Mouse (Mus musculus) megakaryocyte, adult 5-6 weeks (primary cell): ENCODE data around the gene Trpv3. TPM values are rescaled to one million over a fixed set of nuclear protein-coding genes. Genes with fewer than 3 reads are reported as not detected.
A peak's percentile ranks its signal among the peaks of the same experiment; 100 is the strongest.

Experiments used
- ATAC-seq: 2 replicates; pipeline ENCODE4 v1.8.0; 2016; ENCODE audit warnings: mild to moderate bottlenecking, inconsistent platforms; ENCODE audit not compliant: poor library complexity, severe bottlenecking
- total RNA-seq, 2 experiments: library from RNA; stranded (forward) in 1 of 2; stranded (reverse) in 1 of 2; fragments of 153-499, 151-499 nt in 1 of 2; fragments of 221-1000, 200-1000 nt in 1 of 2; gene quantifications; 2 replicates each; pipeline versions ENCODE4 v1.2.3 to v1.2.4; 2015 to 2017

Trpv3 gene
- total RNA-seq (2015) (not detected in 2 replicates), total RNA-seq (2017) (not detected in 2 replicates)

DNA sequence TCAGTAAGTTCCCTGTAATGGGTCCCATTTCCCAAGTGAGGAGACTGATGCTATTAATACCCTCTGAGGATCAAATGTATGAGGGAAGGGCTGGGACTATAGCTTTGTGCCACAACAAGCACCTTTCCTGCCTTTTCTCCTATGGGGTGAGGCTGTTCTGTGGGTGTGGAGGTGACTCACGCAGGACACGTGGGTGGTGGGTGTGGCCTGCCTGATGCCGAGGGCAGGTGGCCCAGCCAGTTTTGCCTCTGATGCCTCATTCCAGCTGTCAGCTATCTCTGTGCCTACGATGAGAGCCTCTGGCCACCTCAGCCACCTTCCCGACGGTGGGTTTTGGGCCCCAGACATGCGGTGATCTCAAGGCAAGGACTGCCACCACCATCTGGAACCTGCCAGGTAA lies at the start of gene Trpv3:
Gene Trpv3, plus strand, starts transcription at position 122 of the 400 bp plus-strand sequence.
- no peak for ATAC-seq

DNA sequence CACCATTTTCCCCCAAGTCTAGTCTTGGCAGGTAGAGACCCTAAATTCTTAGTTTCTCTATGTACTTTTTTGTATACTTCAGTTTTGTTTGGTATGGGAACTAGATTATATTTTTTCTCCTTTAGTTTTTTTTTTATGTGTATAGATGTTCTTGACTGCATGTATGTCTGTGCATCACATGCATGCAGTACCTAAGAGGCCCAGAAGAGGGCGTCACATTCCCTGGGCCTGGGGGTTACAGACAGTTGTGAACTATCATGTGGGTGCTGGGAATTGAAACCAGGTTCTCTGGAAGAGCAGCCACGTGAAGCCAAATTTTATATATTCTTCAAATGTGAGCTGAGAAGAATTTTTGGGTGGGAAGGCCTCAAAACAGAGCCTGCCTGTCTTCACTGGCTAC lies 47.5 kb upstream of the Trpv3 start:
- ATAC-seq: no peak

DNA sequence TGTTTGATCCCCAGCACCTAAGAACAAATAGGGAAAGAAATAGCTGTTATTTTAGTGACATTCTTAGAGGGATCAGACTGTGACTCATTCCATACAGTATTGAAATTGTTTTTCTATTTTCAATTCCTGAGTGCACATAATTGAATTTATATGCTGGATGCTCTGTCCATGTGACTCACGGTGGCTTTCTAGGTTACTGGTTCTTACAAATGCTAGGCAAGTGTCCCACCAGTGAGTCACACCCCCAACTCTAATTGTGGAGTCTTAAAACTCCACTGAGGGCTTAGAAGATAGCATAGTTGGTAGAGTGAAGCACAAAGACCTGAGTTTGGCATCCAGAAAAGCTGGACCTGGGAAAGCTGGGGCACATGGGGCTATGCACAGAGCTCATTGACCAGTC lies 46.5 kb upstream of the Trpv3 start:
- ATAC-seq: no peak

DNA sequence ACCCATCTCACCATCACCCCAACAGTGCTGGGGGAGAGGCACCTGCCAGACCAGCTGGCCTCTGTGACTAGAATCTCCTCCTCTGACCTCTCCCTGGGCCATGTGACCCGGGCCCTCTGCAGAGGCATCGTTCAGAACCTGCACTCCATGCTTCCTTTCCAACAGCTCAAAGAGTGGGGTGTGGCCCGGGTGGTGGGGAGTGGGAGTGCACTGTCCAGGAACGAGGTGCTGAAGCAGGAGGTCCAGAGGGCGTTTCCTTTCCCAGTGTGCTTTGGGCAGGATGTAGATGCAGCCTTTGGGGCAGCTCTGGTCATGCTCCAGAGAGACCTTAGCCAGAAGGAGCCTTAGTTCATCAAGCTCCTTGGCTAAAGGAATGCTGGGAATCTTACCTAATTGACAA lies 44.3 kb upstream of the Trpv3 start:
- ATAC-seq: no peak

DNA sequence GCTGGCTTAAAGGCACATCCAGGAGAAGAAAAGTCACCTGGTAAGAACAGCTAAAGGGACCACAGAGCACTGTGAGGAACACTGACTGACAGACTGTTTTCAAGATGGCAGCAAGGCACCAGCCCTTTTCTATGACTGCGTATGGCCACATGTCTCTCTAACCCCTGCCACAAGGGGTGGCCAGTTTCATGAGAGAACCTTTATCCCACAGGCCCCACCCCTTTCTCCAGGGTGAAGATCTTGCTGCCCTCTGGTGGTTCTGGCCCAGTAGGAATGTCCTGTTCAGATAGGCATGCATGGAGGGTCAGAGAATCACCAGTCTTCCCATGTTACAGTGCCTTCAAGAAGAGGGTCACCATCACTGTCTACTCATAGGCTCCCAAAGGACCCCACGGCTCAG lies 43.2 kb upstream of the Trpv3 start:
- ATAC-seq: peak; percentile 59

DNA sequence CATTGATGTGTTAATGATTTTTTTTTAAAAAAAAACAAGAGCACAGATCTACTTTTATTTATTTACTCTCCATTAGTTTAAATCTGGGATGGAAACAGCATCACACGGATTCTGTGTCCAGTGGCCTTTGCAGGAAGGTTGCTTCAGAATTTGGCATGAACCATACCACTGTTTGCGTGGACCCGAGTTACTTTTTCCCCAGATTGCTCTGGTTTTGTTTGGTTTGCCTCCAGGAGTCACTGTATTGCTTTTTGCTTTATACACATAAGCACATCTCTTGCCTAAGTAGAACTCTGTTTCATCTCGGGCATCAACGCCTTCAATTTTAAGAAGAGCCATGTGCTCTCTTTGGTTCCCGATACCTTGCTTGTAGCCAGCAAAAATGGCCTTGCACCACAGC lies 41.3 kb upstream of the Trpv3 start:
- ATAC-seq: no peak

DNA sequence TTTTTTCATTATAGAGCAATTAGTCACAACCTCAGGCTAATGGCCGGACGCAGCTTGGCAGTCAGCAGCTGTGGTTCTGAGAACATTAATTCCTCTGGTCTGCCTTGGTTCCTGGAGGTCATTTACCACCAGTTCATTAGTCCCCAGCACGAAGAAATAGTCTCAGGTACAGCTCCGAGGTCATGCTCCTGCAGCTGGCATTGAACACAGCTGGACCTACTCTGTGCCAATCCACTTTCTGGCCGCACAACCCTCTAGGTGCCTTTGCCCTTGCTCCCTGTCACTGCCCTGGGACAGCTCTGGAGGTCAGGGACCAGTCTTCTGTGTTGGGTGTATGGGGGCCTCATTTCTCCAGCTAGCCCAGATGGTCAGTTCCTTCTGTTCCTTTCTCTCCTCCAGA lies 38.3 kb upstream of the Trpv3 start:
- ATAC-seq: no peak

DNA sequence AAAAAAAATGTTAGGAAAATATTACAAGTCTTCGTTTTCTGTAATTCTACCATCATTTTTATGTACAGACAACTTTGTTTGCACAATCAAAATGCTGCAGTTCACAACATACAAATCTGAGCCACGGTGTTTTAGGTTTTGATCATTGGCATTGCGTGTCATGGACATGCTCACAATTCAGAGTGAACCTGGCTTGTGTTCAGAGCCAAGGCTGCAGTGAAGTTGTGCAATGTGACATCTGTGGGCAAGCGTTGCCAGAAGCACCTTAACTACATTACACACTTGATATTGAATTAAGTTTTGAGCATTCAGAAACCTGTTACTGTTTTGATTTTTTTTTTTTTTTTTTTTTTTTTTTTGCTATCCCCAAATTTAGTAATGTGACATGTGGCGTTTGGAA lies 37.1 kb upstream of the Trpv3 start:
- ATAC-seq: no peak

DNA sequence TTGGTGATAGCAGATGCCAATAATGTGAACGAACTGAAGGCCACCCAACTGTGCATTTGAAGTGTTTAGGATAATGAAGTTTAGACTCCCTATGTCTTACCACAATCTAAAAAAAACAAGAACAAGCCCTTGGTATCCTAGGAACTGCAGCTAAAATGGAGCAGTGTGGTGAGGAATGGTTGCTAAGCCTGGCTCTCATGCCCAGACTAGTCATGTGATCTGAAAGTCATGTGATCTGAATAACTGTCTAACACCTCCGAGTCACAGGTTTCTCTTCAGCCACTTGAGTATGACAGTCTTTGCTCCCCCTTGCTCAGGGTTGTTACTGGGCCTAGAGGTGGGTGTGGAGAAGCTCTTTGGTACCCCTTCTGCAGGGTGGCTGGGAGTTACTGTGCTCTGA lies 34.7 kb upstream of the Trpv3 start:
- ATAC-seq: no peak

DNA sequence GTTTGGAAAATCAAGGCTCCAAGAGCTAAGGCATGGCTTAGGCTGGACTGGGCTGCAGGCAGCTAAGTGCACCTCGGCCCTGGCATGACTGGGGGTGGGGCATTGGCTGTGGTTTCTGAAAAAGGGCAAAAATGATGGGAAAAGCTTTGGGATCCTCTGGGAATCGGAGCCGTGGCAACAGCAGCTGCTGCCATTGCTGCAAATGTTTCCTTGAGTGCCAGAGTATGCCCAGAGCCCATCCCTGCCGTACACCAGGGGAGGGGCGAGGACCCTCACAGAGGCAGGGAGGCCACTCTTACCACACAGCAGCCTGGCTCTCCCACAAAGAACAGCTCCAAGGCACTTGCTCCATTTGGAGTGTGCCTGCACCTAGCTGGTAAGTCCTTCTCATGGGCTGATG lies 33.2 kb upstream of the Trpv3 start, which contains the start of gene Trpv1:
Gene Trpv1, plus strand, starts transcription at position 301 of the 400 bp plus-strand sequence.
- no peak for ATAC-seq

DNA sequence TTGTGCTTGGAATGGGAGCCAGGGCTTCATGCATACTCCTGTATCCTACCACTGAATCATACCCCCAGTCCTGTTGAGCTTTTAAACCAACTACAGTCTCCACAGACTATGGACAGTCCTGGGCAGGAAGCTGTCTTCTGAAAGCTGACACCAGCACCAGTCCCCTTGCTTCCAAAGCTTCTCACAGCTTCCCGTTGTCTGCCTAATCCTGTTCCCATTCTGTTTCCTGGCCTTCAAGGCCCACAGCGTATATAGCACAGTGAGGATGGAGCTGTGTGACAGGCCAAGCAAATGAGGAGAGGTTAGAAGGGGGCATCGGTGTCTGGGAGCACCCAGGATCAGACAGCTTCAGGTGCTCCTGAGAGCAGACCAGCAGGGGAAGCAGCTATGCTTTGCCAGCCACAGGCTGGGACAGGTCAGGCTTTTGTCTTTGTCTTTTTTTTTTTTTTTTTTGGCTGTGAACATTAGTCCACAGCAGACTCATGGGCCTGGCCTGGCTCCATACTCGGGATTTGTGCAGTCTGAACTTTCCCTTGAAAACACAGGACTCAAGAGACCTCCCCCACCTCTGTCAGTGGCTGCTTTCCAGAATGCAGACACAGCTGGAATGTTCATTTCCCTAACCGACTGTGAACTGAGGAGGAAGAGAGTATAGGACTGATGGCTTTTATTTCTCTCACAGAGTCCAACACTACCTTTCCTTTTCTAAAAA lies 31.0 kb upstream of the Trpv3 start:
- ATAC-seq: no peak

DNA sequence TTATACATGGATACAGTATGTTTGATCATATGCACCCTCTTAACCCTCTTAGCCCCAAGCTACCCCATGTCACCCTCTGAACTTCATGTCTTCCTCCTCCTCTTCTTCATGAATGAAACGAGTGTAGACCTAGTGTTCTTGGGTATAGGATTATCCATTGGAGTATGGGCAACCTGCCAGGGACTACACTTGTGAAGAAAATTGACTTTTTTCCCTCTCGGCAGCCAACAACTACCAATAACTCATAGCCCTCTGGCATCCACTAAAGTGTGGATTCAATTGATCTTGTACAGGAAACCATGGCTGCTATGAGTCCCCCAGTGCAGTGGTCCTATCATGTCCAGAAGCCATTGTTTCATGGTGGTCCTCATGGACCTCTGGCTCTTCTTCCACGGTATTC lies 30.5 kb upstream of the Trpv3 start:
- ATAC-seq: no peak

DNA sequence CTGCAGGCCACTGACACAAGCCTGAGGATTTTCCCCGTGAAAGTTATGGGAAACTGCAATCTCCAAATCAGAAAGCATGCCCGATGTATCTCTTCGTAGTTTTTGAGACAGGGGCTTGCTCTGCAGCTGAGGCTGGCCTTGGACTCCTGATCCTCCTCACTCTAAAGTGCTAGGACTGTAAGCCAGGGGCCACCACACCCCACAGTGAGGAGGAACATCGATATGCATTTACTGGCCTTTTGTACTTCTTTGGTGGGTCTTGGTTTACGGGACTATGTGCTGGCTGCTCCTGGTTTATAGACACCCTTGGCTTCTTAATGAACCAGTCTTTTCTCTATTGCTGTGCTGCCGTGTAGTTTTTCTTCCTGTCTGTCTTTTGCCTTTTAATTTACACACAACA lies 25.0 kb upstream of the Trpv3 start:
- ATAC-seq: no peak

DNA sequence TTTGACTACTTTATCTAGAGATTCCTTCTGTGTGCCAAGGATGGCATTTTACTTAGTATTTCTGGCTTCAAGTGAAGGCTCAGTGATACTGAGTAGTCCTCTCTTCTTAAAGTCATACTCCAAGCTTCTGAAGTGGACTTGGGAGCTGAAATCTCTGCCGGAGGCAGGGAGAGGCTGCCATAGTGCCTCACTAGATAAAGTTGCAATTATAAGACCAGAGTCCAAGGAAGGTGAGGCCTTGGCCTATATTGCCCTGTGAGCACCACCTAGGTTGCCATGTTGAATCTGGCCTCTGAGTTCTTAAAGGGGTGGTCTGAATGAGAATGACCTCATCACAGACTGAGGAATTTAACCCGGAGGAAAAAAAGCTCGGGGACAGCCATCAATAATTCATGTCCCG lies 24.4 kb upstream of the Trpv3 start:
- no peak for ATAC-seq

DNA sequence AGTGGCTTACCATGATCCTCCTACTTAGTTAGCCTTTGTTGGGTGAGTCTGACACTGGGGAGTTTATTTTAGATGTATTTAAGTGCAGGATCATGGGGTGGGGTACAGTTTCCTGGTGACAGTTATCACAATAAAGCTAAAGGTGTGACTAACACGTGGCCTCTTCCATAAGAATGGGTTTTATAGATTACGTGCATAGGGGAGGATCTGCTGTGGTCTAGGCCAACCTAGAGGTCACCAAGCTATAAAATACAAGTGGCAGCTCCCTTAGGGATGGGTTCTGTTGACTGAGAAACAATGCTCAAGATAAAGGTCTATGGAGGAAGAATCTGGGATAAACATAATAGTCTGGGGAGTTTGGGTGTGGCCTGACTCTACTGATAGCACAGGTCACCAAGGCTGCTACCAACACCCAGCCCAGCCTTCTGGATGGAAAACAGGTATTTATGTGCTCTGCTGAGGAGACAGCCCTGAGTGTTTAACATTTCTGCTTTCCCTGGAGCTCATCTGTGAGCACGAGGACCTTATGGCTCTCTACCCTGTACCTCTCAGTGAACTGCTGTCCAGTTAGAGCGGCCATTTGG lies 9.7 kb upstream of the Trpv3 start:
- no peak for ATAC-seq

DNA sequence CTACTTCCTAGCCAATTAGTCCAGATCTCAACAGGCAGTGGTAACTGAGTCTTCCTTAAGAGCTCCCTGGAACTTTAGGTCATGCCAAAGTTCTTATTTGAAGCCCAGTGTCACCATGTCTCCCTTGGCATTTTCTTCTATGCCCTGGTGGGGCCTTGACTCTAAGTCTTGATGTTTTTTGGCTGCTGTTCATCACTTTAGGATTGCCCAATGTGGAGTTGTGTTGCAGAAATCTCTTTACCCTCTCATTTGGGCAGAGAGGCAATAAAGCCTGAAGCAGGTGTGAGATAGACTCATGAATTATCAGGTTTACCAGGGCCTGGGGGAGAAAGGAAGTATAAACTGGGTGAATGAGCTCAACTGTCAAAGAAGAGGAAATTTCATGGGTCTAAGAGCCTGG lies 8.5 kb upstream of the Trpv3 start:
- no peak for ATAC-seq

DNA sequence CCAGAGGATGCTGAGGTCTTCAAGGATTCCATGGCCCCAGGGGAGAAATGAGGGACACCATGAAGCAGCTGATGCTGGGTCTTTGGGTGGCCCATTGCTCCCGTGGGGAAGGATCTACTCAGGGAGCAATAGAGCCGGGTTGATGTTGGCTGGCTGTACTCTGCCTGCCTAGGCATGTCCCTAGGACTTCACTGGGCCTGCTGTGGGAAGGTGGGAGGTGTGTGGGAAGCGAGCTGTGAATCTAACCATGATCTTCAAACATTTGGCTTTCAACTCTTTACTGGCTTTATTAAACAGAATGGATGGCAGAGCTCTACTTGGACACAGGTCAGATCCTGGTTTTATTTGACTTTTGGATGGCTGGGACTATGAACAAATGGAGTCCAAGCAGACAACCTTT lies 6.7 kb upstream of the Trpv3 start:
- no peak for ATAC-seq

DNA sequence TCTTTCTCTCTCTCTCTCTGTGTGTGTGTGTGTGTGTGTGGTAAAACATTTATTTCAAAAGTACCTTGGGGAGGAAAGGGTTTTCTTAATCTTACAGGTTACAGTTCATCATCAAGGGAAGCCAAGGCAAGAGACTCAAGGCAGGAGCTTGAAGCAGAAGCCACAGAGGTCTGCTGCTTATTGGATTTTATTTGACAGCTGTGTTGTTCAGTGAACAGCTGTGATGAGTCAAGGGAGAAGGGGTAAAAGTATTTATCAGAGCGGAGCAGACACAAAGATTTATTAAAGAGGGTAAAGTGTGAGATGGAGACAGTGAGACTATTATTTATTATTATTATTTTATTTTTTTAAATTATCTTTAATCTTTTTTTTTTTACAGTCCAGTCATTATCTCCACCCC lies 5.8 kb upstream of the Trpv3 start:
- no peak for ATAC-seq

DNA sequence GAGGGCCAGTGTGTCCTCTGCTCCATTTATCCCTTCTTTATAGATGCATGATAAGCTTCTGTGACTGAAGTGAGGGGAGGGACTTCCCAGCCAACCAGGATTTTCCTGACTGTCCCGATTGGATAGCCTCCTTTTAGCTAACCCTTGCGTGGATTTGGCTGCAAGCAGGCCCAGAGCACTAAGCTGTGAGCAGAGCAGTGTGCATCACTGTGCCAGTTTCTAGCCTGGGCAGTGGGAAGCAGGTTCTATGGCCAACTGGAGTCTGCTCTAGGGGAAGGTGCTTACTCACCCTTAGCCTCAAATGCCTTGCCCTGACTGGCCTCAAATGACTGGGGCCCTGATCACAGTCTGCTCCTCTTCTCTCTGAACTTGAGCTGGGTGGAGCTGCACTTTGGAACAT lies 7.6 kb downstream of the Trpv3 start:
- no peak for ATAC-seq

DNA sequence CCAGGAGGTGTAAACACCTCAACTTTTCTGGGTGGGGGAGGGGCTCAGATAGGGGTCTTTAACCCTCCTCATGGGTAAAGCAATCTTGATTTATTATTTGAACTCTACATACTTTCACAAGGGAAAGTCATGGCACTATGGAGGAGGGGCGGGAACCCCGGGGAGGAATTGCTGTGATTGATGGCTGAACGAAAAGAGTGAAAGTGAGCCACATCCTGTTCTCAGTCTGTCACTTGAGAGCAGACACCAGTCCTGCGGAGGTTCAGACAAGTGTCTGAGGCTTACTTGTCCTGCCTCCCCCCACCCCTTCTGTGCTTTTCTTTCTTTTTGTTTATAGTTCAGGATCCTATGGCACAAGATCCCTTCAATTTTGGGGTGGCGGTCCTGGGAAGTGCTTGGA lies 13.5 kb downstream of the Trpv3 start:
- no peak for ATAC-seq

DNA sequence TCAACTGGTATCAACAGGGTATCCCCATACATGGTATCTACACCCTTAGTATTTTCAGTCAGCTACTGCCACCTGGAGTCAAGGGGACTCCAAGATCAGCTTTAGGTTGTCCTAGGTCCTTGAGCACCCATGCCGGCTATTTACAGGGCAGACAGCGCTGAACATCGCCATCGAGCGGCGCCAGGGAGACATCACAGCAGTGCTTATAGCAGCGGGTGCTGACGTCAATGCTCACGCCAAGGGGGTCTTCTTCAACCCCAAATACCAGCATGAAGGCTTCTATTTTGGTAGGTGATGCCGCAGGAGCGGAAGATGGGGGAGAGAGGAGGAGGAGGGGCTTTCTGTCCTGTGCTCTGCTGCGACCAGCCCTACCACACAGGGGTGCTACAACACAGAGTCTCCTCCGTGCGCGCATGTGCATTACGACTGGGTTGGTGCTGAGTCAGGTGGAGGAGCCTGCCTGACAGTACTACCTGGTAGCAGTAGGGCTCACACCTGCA lies 14.4 kb downstream of the Trpv3 start:
- no peak for ATAC-seq

DNA sequence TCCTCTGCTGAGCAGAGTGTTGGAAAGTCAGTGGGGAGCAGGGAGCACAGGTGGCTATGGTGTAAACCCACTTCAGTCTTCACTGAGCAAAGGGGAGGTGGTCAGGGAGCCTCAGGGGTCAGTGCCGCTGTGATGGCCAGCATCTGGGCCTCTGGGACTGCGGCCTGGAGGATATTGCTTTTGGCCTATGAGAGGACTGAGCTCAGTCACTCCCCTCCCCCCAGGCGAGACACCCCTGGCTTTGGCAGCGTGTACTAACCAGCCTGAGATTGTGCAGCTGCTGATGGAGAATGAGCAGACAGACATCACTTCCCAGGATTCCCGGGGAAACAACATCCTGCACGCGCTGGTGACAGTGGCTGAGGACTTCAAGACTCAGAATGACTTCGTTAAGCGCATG lies 16.2 kb downstream of the Trpv3 start:
- no peak for ATAC-seq

DNA sequence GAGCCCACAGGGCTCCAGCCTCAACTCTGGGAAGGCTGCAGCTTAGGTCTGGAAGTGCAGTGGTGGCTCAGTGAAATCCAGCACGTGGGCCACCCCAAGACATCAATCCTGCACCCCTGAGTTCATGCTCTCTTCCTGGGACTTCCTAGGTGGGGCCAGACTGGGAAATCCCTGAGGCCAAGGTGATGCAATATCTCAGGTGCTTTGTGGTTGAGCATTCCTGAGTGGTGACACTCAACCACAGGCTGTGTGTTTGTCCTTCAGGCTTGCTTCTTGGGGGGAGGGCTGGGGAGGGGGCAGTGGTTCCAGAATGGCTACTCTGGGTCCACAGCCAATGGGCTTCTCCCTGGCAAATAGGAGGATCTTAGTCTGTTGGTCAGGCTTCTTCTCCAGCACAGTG lies 16.7 kb downstream of the Trpv3 start:
- no peak for ATAC-seq
